Mouse (Mus musculus) liver, adult 2 months (tissue): Measurements from ENCODE around the gene Tpi1. TPM values are rescaled to one million over a fixed set of nuclear protein-coding genes. Genes with fewer than 3 reads are reported as not detected.

ENCODE experiments used
- DNase-seq: peaks from one replicate; pipeline ENCODE4 v3.0.0-alpha.2; 2011; ENCODE audit warnings: low read depth, low spot score; ENCODE audit errors: extremely low read depth
- H3K27ac ChIP-seq: fragments of 200-500 bp; replicated peaks from 2 replicates; pipeline ENCODE4 v1.5.1; 2012; ENCODE audit warnings: low read depth, mild to moderate bottlenecking, control low read depth, inconsistent platforms, low read length; ENCODE audit not compliant: insufficient read depth
- H3K27me3 ChIP-seq: fragments of 200-500 bp; 2 replicates; pipeline ENCODE4 v1.6.1; 2012; ENCODE audit warnings: mild to moderate bottlenecking, moderate library complexity, low read length, inconsistent platforms; ENCODE audit not compliant: control insufficient read depth, insufficient read depth
- H3K36me3 ChIP-seq: fragments of 200-500 bp; 2 replicates; pipeline ENCODE4 v1.6.1; 2012; ENCODE audit warnings: low read length, inconsistent platforms; ENCODE audit not compliant: control insufficient read depth, insufficient read depth
- H3K4me1 ChIP-seq: fragments of 200-500 bp; 2 replicates; pipeline ENCODE4 v1.6.1; 2011; ENCODE audit warnings: low read length; ENCODE audit not compliant: control insufficient read depth, insufficient read depth
- H3K4me3 ChIP-seq: fragments of 200-500 bp; 2 replicates; pipeline ENCODE4 v1.5.1; 2011; ENCODE audit warnings: low read depth, mild to moderate bottlenecking, control low read depth, low read length, moderate library complexity; ENCODE audit not compliant: insufficient read depth
- H3K79me2 ChIP-seq: fragments of 200-500 bp; 2 replicates; pipeline ENCODE4 v1.6.1; 2012; ENCODE audit warnings: inconsistent platforms, mild to moderate bottlenecking, low read length, moderate library complexity; ENCODE audit not compliant: control insufficient read depth, insufficient read depth
- H3K9ac ChIP-seq: fragments of 200-500 bp; 2 replicates; pipeline ENCODE4 v1.6.1; 2012; ENCODE audit warnings: low read depth, mild to moderate bottlenecking, control low read depth, inconsistent platforms, low read length
- CTCF ChIP-seq: fragments of 200-500 bp; IDR thresholded peaks from 2 replicates; pipeline ENCODE4 v1.5.1; 2011; ENCODE audit warnings: low read depth, low read length, control low read depth
- POLR2A ChIP-seq: fragments of 200-500 bp; IDR thresholded peaks from 2 replicates; pipeline ENCODE4 v1.6.1; 2011; ENCODE audit warnings: low read length, control low read depth; ENCODE audit not compliant: insufficient read depth; ENCODE audit errors: extremely low read depth
- WGBS: fragments of 180-500 bp; shearing (Covaris S2); methylation state at CpG from one replicate; pipeline ENCODE4 v1.1.7; 2018; 5-methylcytosine and 5-hydroxymethylcytosine counted together
- polyA plus RNA-seq: library from polyadenylated mRNA; depleted of rRNA; stranded (reverse); fragments of >200 nt; gene quantifications from 2 replicates; pipeline ENCODE4 v1.2.3, GENCODE M21; 2012
- total RNA-seq: library from RNA; depleted of rRNA; stranded (reverse); fragments of >200 nt; gene quantifications from 2 replicates; pipeline ENCODE4 v1.2.3, GENCODE M21; 2014

Tpi1 gene
- total and polyA plus RNA-seq, 2 experiments = 422 to 491 TPM

DNA sequence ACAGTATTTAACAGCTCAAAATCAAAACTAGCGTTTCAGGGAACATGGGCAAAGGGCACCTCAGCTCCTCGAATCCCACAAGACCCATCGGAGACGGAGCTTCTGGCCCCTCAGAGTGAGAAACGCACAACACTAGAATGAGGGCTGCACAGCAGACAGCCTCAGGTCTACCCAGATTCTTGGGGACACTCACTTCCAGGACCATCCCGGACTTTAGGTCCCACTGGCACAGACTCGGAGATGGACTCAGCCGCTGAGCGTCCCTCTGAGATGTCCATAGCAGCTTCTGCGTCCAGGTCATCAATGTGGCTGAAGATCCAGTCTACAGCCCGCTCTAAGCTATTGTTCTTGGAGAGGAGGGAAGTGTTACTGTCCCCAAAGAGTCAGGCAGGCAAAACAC, 3.0 kb upstream of the Tpi1 start:
- Histone ChIP-seq H3K27ac (no peak overlapping the region), H3K9ac (no peak overlapping the region), H3K79me2 (no peaks in the 10 kb centered on the region), H3K4me3 (no peak overlapping the region), H3K27me3 (no peaks in the 10 kb centered on the region), H3K36me3 (peaks cover 22% of the 10 kb centered on the region), H3K4me1 (peaks cover 6% of the 10 kb centered on the region; the same call in 1 of the 2 replicates)
- no peak for TF ChIP-seq POLR2A
- TF ChIP-seq CTCF = no peak
- 97% methylated on average over 11 of the region's 11 CpGs for WGBS
- no peak for DNase-seq

DNA sequence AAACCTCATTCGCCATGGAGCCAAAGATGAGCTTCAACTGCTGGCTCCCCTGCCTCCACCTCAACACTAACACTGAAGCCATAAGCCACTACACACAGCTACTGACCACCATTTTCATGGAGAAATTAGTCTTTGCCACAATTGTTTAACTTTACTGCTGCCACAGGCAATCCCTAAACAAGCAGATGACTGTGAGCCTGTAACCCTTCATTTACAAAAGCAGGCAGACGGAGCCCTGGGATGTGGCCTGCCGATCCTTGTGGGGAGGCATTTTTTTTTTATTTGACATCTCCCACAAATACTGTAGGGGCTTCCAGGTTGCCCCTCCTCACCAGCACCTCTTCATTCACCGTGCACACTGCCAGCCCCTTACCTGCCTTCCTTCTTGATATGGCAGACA, 2.5 kb upstream of the Tpi1 start:
- H3K4me3 ChIP-seq = no peak overlapping the region
- no peaks in the 10 kb centered on the region for H3K79me2 ChIP-seq
- no peak for DNase-seq
- H3K27ac ChIP-seq = no peak overlapping the region
- peaks cover 11% of the 10 kb centered on the region for H3K4me1 ChIP-seq
- H3K36me3 ChIP-seq = peaks cover 21% of the 10 kb centered on the region
- no peak overlapping the region for H3K9ac ChIP-seq
- WGBS = 95% methylated on average over 4 of the region's 4 CpGs
- H3K27me3 ChIP-seq = no peaks in the 10 kb centered on the region
- no peak for TF ChIP-seq POLR2A
- TF ChIP-seq CTCF = no peak

DNA sequence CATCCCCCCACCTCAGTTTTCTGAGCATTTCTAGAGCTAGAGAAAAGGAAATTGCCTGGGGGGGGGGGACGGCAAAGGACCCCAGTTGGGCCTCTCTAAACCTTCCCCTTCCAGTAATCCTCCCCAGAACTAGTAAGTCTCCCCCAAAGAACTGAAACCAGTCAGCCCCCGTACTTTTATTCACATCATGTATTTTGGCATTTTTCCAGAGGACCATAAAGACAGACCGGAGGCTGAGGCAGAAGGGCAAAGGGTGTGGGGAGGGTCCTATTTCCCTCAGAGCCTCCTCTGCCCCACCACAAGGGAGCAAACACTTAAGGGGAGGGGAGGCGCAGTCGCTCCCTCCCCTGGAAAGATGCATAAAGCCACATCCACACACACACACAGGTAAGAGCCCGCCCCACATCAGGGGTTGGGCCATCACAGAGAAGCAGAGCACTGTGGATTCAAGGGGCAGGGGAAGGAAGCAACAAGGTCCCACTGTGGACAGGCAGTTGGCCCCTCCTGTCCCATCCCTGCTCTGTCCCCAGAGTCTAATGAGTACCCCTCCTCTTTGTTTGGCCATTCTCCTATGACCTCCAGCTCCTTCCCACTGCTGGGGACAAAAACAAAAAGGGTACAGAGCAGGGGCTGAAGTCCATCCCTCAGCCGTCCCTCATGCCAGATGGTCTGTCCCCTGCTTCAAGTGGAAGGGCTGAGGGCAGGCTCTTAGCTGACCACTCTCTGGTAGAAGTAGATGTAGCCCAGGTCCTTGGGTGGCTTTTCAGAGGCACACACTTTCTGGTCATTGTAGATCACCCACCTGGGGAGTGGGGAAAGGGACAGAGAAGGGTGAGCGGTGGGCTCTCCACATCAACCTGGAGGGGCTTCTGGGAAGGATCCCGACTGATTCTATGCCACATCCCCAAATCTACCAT, 1.0 kb upstream of the Tpi1 start:
- Histone ChIP-seq H3K4me3 (no peak overlapping the region), H3K9ac (no peak overlapping the region), H3K27me3 (no peaks in the 10 kb centered on the region), H3K36me3 (peaks cover 13% of the 10 kb centered on the region), H3K4me1 (peaks cover 13% of the 10 kb centered on the region), H3K27ac (no peak overlapping the region), H3K79me2 (no peaks in the 10 kb centered on the region)
- WGBS = 75% methylated on average over 9 of the region's 9 CpGs
- DNase-seq = no peak
- TF ChIP-seq POLR2A = no peak
- no peak for TF ChIP-seq CTCF

DNA sequence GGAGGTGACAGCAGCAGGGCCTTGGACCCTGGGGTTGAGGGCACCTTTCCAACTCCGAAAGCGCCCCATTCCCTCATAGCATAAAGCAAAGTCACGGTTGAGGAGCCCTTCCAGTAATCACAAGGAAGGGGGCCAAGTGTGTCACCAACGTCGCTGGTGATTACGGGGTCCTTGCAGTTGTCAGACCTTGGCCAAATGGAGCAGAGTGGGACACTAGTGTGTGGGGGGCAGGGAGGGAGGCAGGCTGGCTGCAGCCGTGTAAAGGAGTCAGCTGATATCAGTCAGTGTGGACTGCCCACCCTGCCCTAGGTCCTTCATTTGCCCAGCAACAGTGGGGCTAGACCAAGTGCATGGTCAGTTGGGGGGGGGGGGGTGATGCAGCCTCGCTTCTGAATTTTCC, 352 bp upstream of the Tpi1 start:
- Histone ChIP-seq H3K4me3 (no peak overlapping the region), H3K4me1 (peaks cover 19% of the 10 kb centered on the region), H3K9ac (peak overlapping the region; percentile 38; the same call in 1 of the 2 replicates), H3K27me3 (no peaks in the 10 kb centered on the region), H3K27ac (peak overlapping the region; percentile 51), H3K36me3 (peaks cover 11% of the 10 kb centered on the region), H3K79me2 (no peaks in the 10 kb centered on the region)
- TF ChIP-seq CTCF (no peak), POLR2A (no peak)
- no peak for DNase-seq
- WGBS = 30% methylated on average over 8 of the region's 8 CpGs

DNA sequence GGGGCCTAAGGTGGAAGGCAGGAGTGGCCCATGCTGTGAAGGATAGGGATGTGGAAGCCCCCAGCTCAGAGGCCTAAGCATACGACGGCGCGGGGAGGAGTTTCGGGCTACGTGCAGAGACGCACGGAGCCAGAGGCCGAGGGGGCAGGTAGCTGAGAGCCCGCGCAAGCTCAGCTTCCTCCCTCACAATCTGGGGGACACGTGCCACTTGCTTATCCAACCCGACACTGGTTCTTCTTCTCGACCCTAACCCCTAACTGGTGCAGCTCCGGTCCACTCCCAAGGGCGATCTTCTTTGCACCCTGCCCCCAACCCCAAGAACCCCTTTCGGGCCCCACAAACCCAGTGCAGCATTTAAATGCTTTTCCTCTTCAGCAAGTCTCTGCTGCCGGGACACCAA, 600 bp downstream of the Tpi1 start:
- WGBS = 0% methylated on average over 18 of the region's 18 CpGs
- peak overlapping the region; percentile 79 for H3K9ac ChIP-seq
- H3K27ac ChIP-seq = peak overlapping the region; percentile 76
- peaks cover 19% of the 10 kb centered on the region for H3K4me1 ChIP-seq
- peaks cover 10% of the 10 kb centered on the region for H3K36me3 ChIP-seq
- TF ChIP-seq CTCF = no peak
- TF ChIP-seq POLR2A = no peak
- peak overlapping the region; percentile 80 for H3K4me3 ChIP-seq
- H3K79me2 ChIP-seq = no peaks in the 10 kb centered on the region
- H3K27me3 ChIP-seq = no peaks in the 10 kb centered on the region
- DNase-seq = peak; percentile 41

DNA sequence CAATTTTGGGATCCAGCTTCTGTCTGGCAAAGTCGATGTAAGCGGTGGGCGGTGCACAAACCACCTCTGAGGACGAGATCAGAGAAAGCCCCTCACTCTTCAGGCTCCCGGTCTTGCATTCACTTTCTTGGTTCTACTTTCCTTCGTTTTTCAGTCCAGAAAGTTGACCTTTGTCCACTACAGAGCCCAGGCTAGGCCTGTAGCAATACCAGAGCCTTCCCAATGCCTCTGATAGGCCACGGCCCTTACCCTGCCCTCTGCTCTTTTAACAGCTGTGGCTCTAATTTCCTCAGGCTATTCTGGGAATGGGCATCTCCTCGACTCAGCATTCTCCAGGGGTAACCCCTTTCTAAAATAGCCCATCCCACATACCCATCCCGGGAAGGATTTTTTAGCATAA, 1.2 kb downstream of the Tpi1 start:
- 14% methylated on average over 9 of the region's 9 CpGs for WGBS
- DNase-seq = peak; percentile 78
- Histone ChIP-seq H3K4me3 (peak overlapping the region; percentile 80), H3K4me1 (peaks cover 23% of the 10 kb centered on the region), H3K36me3 (peaks cover 10% of the 10 kb centered on the region), H3K27ac (peak overlapping the region; percentile 76), H3K79me2 (no peaks in the 10 kb centered on the region), H3K9ac (peak overlapping the region; percentile 79), H3K27me3 (no peaks in the 10 kb centered on the region)
- TF ChIP-seq CTCF (no peak), POLR2A (no peak)
